Mouse (Mus musculus) CH12.LX (cell line): Measurements from ENCODE around the gene Sstr4.

Experiments
- CTCF ChIP-seq, 2 experiments: IDR thresholded peaks in 1 of 2; conservative IDR thresholded peaks in 1 of 2; 2 replicates each; pipeline ENCODE4 v1.5.1; 2011 to 2012; ENCODE audit warnings: low read depth in 2 of 2, low read length in 2 of 2, improper control_type of control experiment in 1 of 2, inconsistent platforms in 1 of 2, mild to moderate bottlenecking in 1 of 2, moderate library complexity in 1 of 2
- ETS1 ChIP-seq: conservative IDR thresholded peaks from 2 replicates; pipeline ENCODE4 v1.6.1; 2012; ENCODE audit warnings: low read depth, mild to moderate bottlenecking, inconsistent platforms, low read length, improper control_type of control experiment, moderate library complexity
- GABPA ChIP-seq: IDR thresholded peaks from 2 replicates; pipeline ENCODE4 v1.6.1; 2012; ENCODE audit warnings: low read depth, low read length, improper control_type of control experiment, inconsistent platforms; ENCODE audit not compliant: insufficient replicate concordance
- HCFC1 ChIP-seq: IDR thresholded peaks from 2 replicates; pipeline ENCODE4 v1.6.1; 2012; ENCODE audit warnings: low read depth, mild to moderate bottlenecking, inconsistent platforms, low read length, improper control_type of control experiment
- JUND ChIP-seq: conservative IDR thresholded peaks from 2 replicates; pipeline ENCODE4 v1.6.1; 2011; ENCODE audit warnings: low read depth, low read length, improper control_type of control experiment
- MAFK ChIP-seq: IDR thresholded peaks from 2 replicates; pipeline ENCODE4 v1.6.1; 2011; ENCODE audit warnings: low read length, improper control_type of control experiment; ENCODE audit not compliant: insufficient replicate concordance
- NRF1 ChIP-seq: IDR thresholded peaks from 2 replicates; pipeline ENCODE4 v1.6.1; 2014; ENCODE audit warnings: low read depth, mild to moderate bottlenecking, inconsistent platforms, low read length, improper control_type of control experiment, moderate library complexity
- POLR2A ChIP-seq: IDR thresholded peaks from 2 replicates; pipeline ENCODE4 v1.6.1; 2011; ENCODE audit warnings: low read depth, mild to moderate bottlenecking, improper control_type of control experiment, low read length
- RCOR1 ChIP-seq: conservative IDR thresholded peaks from 2 replicates; pipeline ENCODE4 v1.6.1; 2012; ENCODE audit warnings: low read depth, mild to moderate bottlenecking, inconsistent platforms, low read length, improper control_type of control experiment
- TCF12 ChIP-seq: IDR thresholded peaks from 2 replicates; pipeline ENCODE4 v1.6.1; 2014; ENCODE audit warnings: low read depth, mild to moderate bottlenecking, inconsistent platforms, low read length, improper control_type of control experiment
- USF1 ChIP-seq: IDR thresholded peaks from 2 replicates; pipeline ENCODE4 v1.6.1; 2014; ENCODE audit warnings: low read depth, mild to moderate bottlenecking, inconsistent platforms, low read length, improper control_type of control experiment
- USF2 ChIP-seq: conservative IDR thresholded peaks from 2 replicates; pipeline ENCODE4 v1.6.1; 2011; ENCODE audit warnings: low read depth, low read length, improper control_type of control experiment
- ZMIZ1 ChIP-seq: IDR thresholded peaks from 2 replicates; pipeline ENCODE4 v1.6.1; 2012; ENCODE audit warnings: low read depth, mild to moderate bottlenecking, inconsistent platforms, low read length, improper control_type of control experiment

DNA sequence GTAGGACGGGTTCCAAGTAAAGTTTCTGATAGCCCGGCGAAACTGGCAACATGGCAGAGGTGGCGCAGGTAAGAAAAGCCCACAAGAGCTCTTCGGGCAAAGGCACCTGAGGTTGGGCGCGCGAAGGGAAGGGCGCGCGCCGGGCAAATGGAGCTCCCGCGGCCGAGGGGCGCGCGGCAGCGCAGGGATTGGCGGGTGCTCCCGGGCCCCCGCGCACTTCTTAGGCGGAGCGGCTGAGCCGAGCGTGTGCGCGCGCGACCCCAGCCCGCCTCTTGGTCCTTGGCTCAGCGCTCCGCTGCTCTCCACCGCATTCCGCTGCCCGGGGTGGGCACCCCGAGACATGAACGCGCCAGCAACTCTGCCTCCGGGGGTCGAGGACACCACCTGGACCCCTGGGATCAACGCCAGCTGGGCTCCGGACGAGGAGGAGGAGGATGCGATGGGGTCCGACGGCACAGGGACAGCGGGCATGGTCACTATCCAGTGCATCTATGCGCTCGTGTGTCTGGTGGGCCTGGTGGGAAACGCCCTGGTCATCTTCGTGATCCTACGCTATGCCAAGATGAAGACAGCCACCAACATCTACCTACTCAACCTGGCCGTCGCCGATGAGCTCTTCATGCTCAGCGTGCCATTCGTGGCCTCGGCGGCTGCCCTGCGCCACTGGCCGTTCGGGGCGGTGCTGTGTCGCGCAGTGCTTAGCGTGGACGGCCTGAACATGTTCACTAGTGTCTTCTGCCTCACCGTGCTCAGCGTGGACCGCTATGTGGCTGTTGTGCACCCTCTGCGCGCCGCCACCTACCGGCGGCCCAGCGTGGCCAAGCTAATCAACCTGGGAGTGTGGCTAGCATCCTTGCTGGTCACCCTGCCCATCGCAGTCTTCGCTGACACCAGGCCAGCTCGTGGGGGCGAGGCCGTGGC is at the start of gene Sstr4:
- no peak for TF ChIP-seq TCF12
- TF ChIP-seq USF1: no peak
- no peak for TF ChIP-seq POLR2A
- no peak for TF ChIP-seq ETS1
- TF ChIP-seq JUND: no peak
- no peak for TF ChIP-seq NRF1
- TF ChIP-seq CTCF (conservative IDR thresholded peaks at IDR 0.05 in 1 of 2, IDR thresholded peaks at IDR 0.05 in 1 of 2; ENCODE audit: low read depth in 2 of 2, low read length in 2 of 2): no peak
- TF ChIP-seq USF2: no peak
- no peak for TF ChIP-seq ZMIZ1
- TF ChIP-seq MAFK: no peak
- TF ChIP-seq GABPA: no peak
- no peak for TF ChIP-seq HCFC1
- TF ChIP-seq RCOR1: no peak
